Mouse (Mus musculus): ENCODE measurements around the gene 1700013F07Rik.
A peak's percentile ranks its signal among the peaks of the same experiment; 100 is the strongest.
"Not testable (repeated sequence)": the region's sequence is repeated elsewhere in the genome, so short reads cannot be mapped to it uniquely, and the experiment has no call there.

Gene 1700013F07Rik

GRCm38 (mm10) chr3:108554111-108554561 lies 20.2 kb downstream of the 1700013F07Rik start:
- peak; percentile 21 for DNase-seq (ENCODE audit: low spot score)

GRCm38 (mm10) chr3:108554587-108555312 lies 20.8 kb downstream of the 1700013F07Rik start:
- peak; percentile 96 for DNase-seq (ENCODE audit: low spot score)

GRCm38 (mm10) chr3:108557888-108558287 lies 23.9 kb downstream of the 1700013F07Rik start:
- DNase-seq (ENCODE audit: low spot score), result no peak

- DNase-seq (ENCODE audit: low spot score), result peak; percentile 99
Observed at GRCm38 (mm10) chr3:108562133-108562730, 28.3 kb downstream of the 1700013F07Rik start, which contains the start of gene Tmem167b. Tmem167b (minus strand) TSS chr3:108562466.

- peak; percentile 26 for DNase-seq (ENCODE audit: low spot score)
Observed at GRCm38 (mm10) chr3:108562777-108563271, 28.9 kb downstream of the 1700013F07Rik start.

- peak; percentile 90 for DNase-seq (ENCODE audit: low spot score)
Observed at GRCm38 (mm10) chr3:108563309-108563708, 29.4 kb downstream of the 1700013F07Rik start.

- no peak for DNase-seq (ENCODE audit: low spot score)
Observed at GRCm38 (mm10) chr3:108567990-108568877, 34.3 kb downstream of the 1700013F07Rik start.

GRCm38 (mm10) chr3:108569636-108570035 lies 35.7 kb downstream of the 1700013F07Rik start:
- not testable (repeated sequence) for DNase-seq (ENCODE audit: low spot score)

GRCm38 (mm10) chr3:108570813-108571212 lies 36.9 kb downstream of the 1700013F07Rik start:
- no peak for DNase-seq (ENCODE audit: low spot score)

GRCm38 (mm10) chr3:108571443-108572294 lies 37.7 kb downstream of the 1700013F07Rik start, which contains the start of gene Taf13:
Taf13 (plus strand) TSS chr3:108571698.
- peak; percentile 98 for DNase-seq (ENCODE audit: low spot score)

GRCm38 (mm10) chr3:108572309-108573010 lies 38.5 kb downstream of the 1700013F07Rik start:
- no peak for DNase-seq (ENCODE audit: low spot score)

GRCm38 (mm10) chr3:108574018-108574417 lies 40.1 kb downstream of the 1700013F07Rik start:
- no peak for DNase-seq (ENCODE audit: low spot score)

GRCm38 (mm10) chr3:108584580-108584979 lies 50.6 kb downstream of the 1700013F07Rik start:
- DNase-seq (ENCODE audit: low spot score), result no peak

- DNase-seq (ENCODE audit: low spot score), result no peak
Observed at GRCm38 (mm10) chr3:108588446-108588845, 54.5 kb downstream of the 1700013F07Rik start.

- DNase-seq (ENCODE audit: low spot score), result peak; percentile 97
Observed at GRCm38 (mm10) chr3:108590786-108591529, 57.0 kb downstream of the 1700013F07Rik start, which contains the start of gene Wdr47. Wdr47 (plus strand) TSS chr3:108591279.

GRCm38 (mm10) chr3:108591530-108592522 lies 57.9 kb downstream of the 1700013F07Rik start:
- no peak for DNase-seq (ENCODE audit: low spot score)

All from lung, postnatal 25 days (tissue).